Mouse (Mus musculus): ENCODE results near the gene Cacna1s. TPM values are rescaled to one million over a fixed set of nuclear protein-coding genes. Genes with fewer than 3 reads are reported as not detected.

The Cacna1s gene
- total RNA-seq, 2 experiments from 2014 or later: not detected

Other genes with a start within 250 kb of the Cacna1s start
- gene Lad1, start 234.2 kb upstream of the Cacna1s start, total RNA-seq (2015): not detected in 2 replicates
- gene Lad1, start 234.2 kb upstream of the Cacna1s start, total RNA-seq (2017): not detected in 2 replicates
- not detected in 2 replicates for gene Tnnt2, start 216.4 kb upstream of the Cacna1s start, total RNA-seq (2015)
- gene Tnnt2, start 216.4 kb upstream of the Cacna1s start, total RNA-seq (2017): not detected in 2 replicates
- not detected in 2 replicates for gene Pkp1, start 133.5 kb upstream of the Cacna1s start, total RNA-seq (2015)
- not detected in 2 replicates for gene Pkp1, start 133.5 kb upstream of the Cacna1s start, total RNA-seq (2017)
- not detected in 2 replicates for gene Igfn1, start 46.4 kb upstream of the Cacna1s start, total RNA-seq (2015)
- gene Igfn1, start 46.4 kb upstream of the Cacna1s start, total RNA-seq (2017): not detected in 2 replicates
- 2.5 and 3.9 TPM in 2 replicates for gene Tmem9, start 44.6 kb upstream of the Cacna1s start, total RNA-seq (2015)
- 2.8 and 3.7 TPM in 2 replicates for gene Tmem9, start 44.6 kb upstream of the Cacna1s start, total RNA-seq (2017)
- gene Ascl5, start 1.9 kb upstream of the Cacna1s start, total RNA-seq (2015): not detected in 2 replicates
- gene Ascl5, start 1.9 kb upstream of the Cacna1s start, total RNA-seq (2017): not detected in 2 replicates
- gene Kif21b, start 78.6 kb downstream of the Cacna1s start, total RNA-seq (2015): 41.1 and 48.0 TPM in 2 replicates
- 36.3 and 46.1 TPM in 2 replicates for gene Kif21b, start 78.6 kb downstream of the Cacna1s start, total RNA-seq (2017)
- not detected in 2 replicates for gene Mroh3, start 160.1 kb downstream of the Cacna1s start, total RNA-seq (2015)
- gene Mroh3, start 160.1 kb downstream of the Cacna1s start, total RNA-seq (2017): not detected in 2 replicates
- gene Inava, start 181.5 kb downstream of the Cacna1s start, total RNA-seq (2015): not detected in 2 replicates
- gene Inava, start 181.5 kb downstream of the Cacna1s start, total RNA-seq (2017): not detected in 2 replicates
- not detected in 2 replicates for gene Gpr25, start 208.1 kb downstream of the Cacna1s start, total RNA-seq (2015)
- gene Gpr25, start 208.1 kb downstream of the Cacna1s start, total RNA-seq (2017): not detected in 2 replicates